Mouse (Mus musculus): ENCODE data around the gene Suclg2. TPM values are rescaled to one million over a fixed set of nuclear protein-coding genes. Genes with fewer than 3 reads are reported as not detected.
"Not testable (repeated sequence)": the region's sequence is repeated elsewhere in the genome, so short reads cannot be mapped to it uniquely, and the experiment has no call there.

Gene Suclg2
- polyA plus RNA-seq, 1 experiment from 2014 or later: 46.5 TPM

- Histone ChIP-seq H3K27me3 (no peaks in the 10 kb centered on the region), H3K27ac (no peak overlapping the region), H3K4me3 (no peak overlapping the region), H3K36me3 (no peaks in the 10 kb centered on the region), H3K9me3 (no peaks in the 10 kb centered on the region), H3K9ac (no peak overlapping the region), H3K4me2 (no peak overlapping the region), H3K4me1 (no peaks in the 10 kb centered on the region)
- WGBS: 89% methylated on average over 3 of the region's 3 CpGs
- no peak for ATAC-seq (ENCODE audit: insufficient number of reproducible peaks, low FRiP score, low TSS enrichment, low read depth)
Observed at GRCm38 (mm10) chr6:95613228-95613627, 105.4 kb downstream of the Suclg2 start.

GRCm38 (mm10) chr6:95612412-95613022, 106.1 kb downstream of the Suclg2 start:
- no peak overlapping the region for H3K27ac ChIP-seq
- no peaks in the 10 kb centered on the region for H3K27me3 ChIP-seq
- no peaks in the 10 kb centered on the region for H3K36me3 ChIP-seq
- no peaks in the 10 kb centered on the region for H3K9me3 ChIP-seq
- H3K9ac ChIP-seq: no peak overlapping the region
- no peak overlapping the region for H3K4me3 ChIP-seq
- no peaks in the 10 kb centered on the region for H3K4me1 ChIP-seq
- ATAC-seq (ENCODE audit: insufficient number of reproducible peaks, low FRiP score, low TSS enrichment, low read depth): no peak
- 62% methylated on average over 3 of the region's 3 CpGs for WGBS
- H3K4me2 ChIP-seq: no peak overlapping the region

- Histone ChIP-seq H3K27ac (no peak overlapping the region), H3K27me3 (no peaks in the 10 kb centered on the region), H3K9me3 (no peaks in the 10 kb centered on the region), H3K4me3 (no peak overlapping the region), H3K4me1 (no peaks in the 10 kb centered on the region), H3K4me2 (no peak overlapping the region), H3K9ac (no peak overlapping the region), H3K36me3 (no peaks in the 10 kb centered on the region)
- 71% methylated on average over 3 of the region's 3 CpGs for WGBS
- no peak for ATAC-seq (ENCODE audit: insufficient number of reproducible peaks, low FRiP score, low TSS enrichment, low read depth)
Observed at GRCm38 (mm10) chr6:95611059-95611458, 107.5 kb downstream of the Suclg2 start.

GRCm38 (mm10) chr6:95608123-95608522, 110.5 kb downstream of the Suclg2 start:
- WGBS: 83% methylated on average over 3 of the region's 3 CpGs
- ATAC-seq (ENCODE audit: insufficient number of reproducible peaks, low FRiP score, low TSS enrichment, low read depth): no peak
- Histone ChIP-seq H3K36me3 (no peaks in the 10 kb centered on the region), H3K27me3 (no peaks in the 10 kb centered on the region), H3K4me1 (no peaks in the 10 kb centered on the region), H3K4me3 (no peak overlapping the region), H3K9ac (no peak overlapping the region), H3K27ac (no peak overlapping the region), H3K9me3 (no peaks in the 10 kb centered on the region), H3K4me2 (no peak overlapping the region)

GRCm38 (mm10) chr6:95600731-95601130, 117.9 kb downstream of the Suclg2 start:
- not testable (repeated sequence) for H3K4me1 ChIP-seq; H3K4me3 ChIP-seq; H3K4me2 ChIP-seq; H3K27ac ChIP-seq; H3K9me3 ChIP-seq; H3K9ac ChIP-seq; ATAC-seq (ENCODE audit: insufficient number of reproducible peaks, low FRiP score, low TSS enrichment, low read depth); H3K36me3 ChIP-seq; H3K27me3 ChIP-seq
- 90% methylated on average over 8 of the region's 8 CpGs for WGBS

- H3K36me3 ChIP-seq: no peaks in the 10 kb centered on the region
- no peaks in the 10 kb centered on the region for H3K9me3 ChIP-seq
- no peak overlapping the region for H3K27ac ChIP-seq
- H3K4me1 ChIP-seq: no peaks in the 10 kb centered on the region
- no peak overlapping the region for H3K4me2 ChIP-seq
- 71% methylated on average over 15 of the region's 15 CpGs for WGBS
- no peak overlapping the region for H3K4me3 ChIP-seq
- H3K9ac ChIP-seq: no peak overlapping the region
- no peaks in the 10 kb centered on the region for H3K27me3 ChIP-seq
- no peak for ATAC-seq (ENCODE audit: insufficient number of reproducible peaks, low FRiP score, low TSS enrichment, low read depth)
Observed at GRCm38 (mm10) chr6:95596766-95597750, 121.5 kb downstream of the Suclg2 start.

- Histone ChIP-seq H3K27ac (no peak overlapping the region), H3K4me2 (no peak overlapping the region), H3K27me3 (no peaks in the 10 kb centered on the region), H3K36me3 (no peaks in the 10 kb centered on the region), H3K9ac (no peak overlapping the region), H3K9me3 (no peaks in the 10 kb centered on the region), H3K4me3 (no peak overlapping the region), H3K4me1 (no peaks in the 10 kb centered on the region)
- WGBS: 71% methylated on average over 2 of the region's 2 CpGs
- no peak for ATAC-seq (ENCODE audit: insufficient number of reproducible peaks, low FRiP score, low TSS enrichment, low read depth)
Observed at GRCm38 (mm10) chr6:95595852-95596251, 122.7 kb downstream of the Suclg2 start.

- Histone ChIP-seq H3K9me3 (no peaks in the 10 kb centered on the region), H3K4me1 (no peaks in the 10 kb centered on the region), H3K27me3 (no peaks in the 10 kb centered on the region), H3K4me3 (no peak overlapping the region), H3K36me3 (no peaks in the 10 kb centered on the region), H3K4me2 (no peak overlapping the region), H3K9ac (no peak overlapping the region), H3K27ac (no peak overlapping the region)
- ATAC-seq (ENCODE audit: insufficient number of reproducible peaks, low FRiP score, low TSS enrichment, low read depth): no peak
- WGBS: 85% methylated on average over 4 of the region's 4 CpGs
Observed at GRCm38 (mm10) chr6:95594239-95594638, 124.4 kb downstream of the Suclg2 start.

GRCm38 (mm10) chr6:95592396-95592795, 126.2 kb downstream of the Suclg2 start:
- Histone ChIP-seq H3K27me3 (no peaks in the 10 kb centered on the region), H3K27ac (no peak overlapping the region), H3K4me3 (no peak overlapping the region), H3K4me2 (no peak overlapping the region), H3K4me1 (no peaks in the 10 kb centered on the region), H3K9me3 (no peaks in the 10 kb centered on the region), H3K36me3 (no peaks in the 10 kb centered on the region), H3K9ac (no peak overlapping the region)
- 94% methylated on average over 6 of the region's 6 CpGs for WGBS
- ATAC-seq (ENCODE audit: insufficient number of reproducible peaks, low FRiP score, low TSS enrichment, low read depth): no peak

- WGBS: 64% methylated on average over 4 of the region's 4 CpGs
Observed at GRCm38 (mm10) chr6:95590463-95590862, 128.1 kb downstream of the Suclg2 start.

GRCm38 (mm10) chr6:95587108-95587796, 131.3 kb downstream of the Suclg2 start:
- H3K27ac ChIP-seq: no peak overlapping the region
- H3K9ac ChIP-seq: no peak overlapping the region
- H3K9me3 ChIP-seq: no peaks in the 10 kb centered on the region
- H3K4me3 ChIP-seq: no peak overlapping the region
- H3K27me3 ChIP-seq: no peaks in the 10 kb centered on the region
- ATAC-seq (ENCODE audit: insufficient number of reproducible peaks, low FRiP score, low TSS enrichment, low read depth): no peak
- no peak overlapping the region for H3K4me2 ChIP-seq
- 51% methylated on average over 6 of the region's 6 CpGs for WGBS
- H3K36me3 ChIP-seq: peaks cover 3% of the 10 kb centered on the region; the same call in 1 of the 2 replicates
- no peaks in the 10 kb centered on the region for H3K4me1 ChIP-seq

More at GRCm38 (mm10) chr6:95590463-95590862, 128.1 kb downstream of the Suclg2 start:
- H3K27ac ChIP-seq: no peak overlapping the region
- no peak overlapping the region for H3K4me3 ChIP-seq
- H3K36me3 ChIP-seq: no peaks in the 10 kb centered on the region
- H3K27me3 ChIP-seq: no peaks in the 10 kb centered on the region
- H3K9me3 ChIP-seq: no peaks in the 10 kb centered on the region
- ATAC-seq (ENCODE audit: insufficient number of reproducible peaks, low FRiP score, low TSS enrichment, low read depth): no peak
- H3K4me2 ChIP-seq: no peak overlapping the region
- no peaks in the 10 kb centered on the region for H3K4me1 ChIP-seq
- H3K9ac ChIP-seq: no peak overlapping the region

GRCm38 (mm10) chr6:95581893-95582292, 136.7 kb downstream of the Suclg2 start:
- H3K36me3 ChIP-seq: peaks cover 10% of the 10 kb centered on the region
- H3K4me3 ChIP-seq: no peak overlapping the region
- no peak overlapping the region for H3K27ac ChIP-seq
- no peak overlapping the region for H3K9ac ChIP-seq
- H3K9me3 ChIP-seq: no peaks in the 10 kb centered on the region
- H3K4me2 ChIP-seq: no peak overlapping the region
- WGBS: 61% methylated on average over 3 of the region's 3 CpGs
- H3K27me3 ChIP-seq: no peaks in the 10 kb centered on the region
- ATAC-seq (ENCODE audit: insufficient number of reproducible peaks, low FRiP score, low TSS enrichment, low read depth): no peak
- no peaks in the 10 kb centered on the region for H3K4me1 ChIP-seq

Measured in limb, embryonic 15.5 days (tissue).